25 mouse cellular contexts compared by ENCODE assay signal in genomic region chr14:59819215-59820114, GRCm38 (mm10).
DNase-seq lines count a peak whose midpoint lies in the region; ATAC-seq and TF ChIP-seq lines count a peak whose summit lies in the region.
"Had no signal": no experiment of that assay in that cellular context is flagged by ENCODE, and none has a peak within 500 bp of the region (broad histone marks: within the 10 kb centered on the region; RNA-seq: fewer than 3 reads in every experiment).

No protein-coding gene starts in this region.

- DNase-seq in hindbrain, embryonic 11.5 days (ENCODE audit: low spot score): no peak
- DNase-seq in brain, embryonic 14.5 days (ENCODE audit: low read depth): peak; percentile 90
- DNase-seq in forebrain, postnatal 0 days: peak; percentile 34
- no peak for DNase-seq in heart, adult 9 months (ENCODE audit: low spot score in 2 of 2)
- no peak for DNase-seq in thymus, postnatal 10 days (ENCODE audit: low spot score in 2 of 2)
- DNase-seq: adrenal gland, adult 2 months; cerebellum, adult 11-12 months; cerebellum, postnatal 14 days; gastrocnemius, postnatal 25 days; heart, adult 2 months; kidney, adult 8-10 months; kidney, postnatal 25 days; liver, postnatal 0 days; thymus, postnatal 4 days had no signal

- ATAC-seq in hindbrain, embryonic 13.5 days (ENCODE audit: low FRiP score): peak; percentile 57
- no peak for ATAC-seq in hindbrain, embryonic 11.5 days (ENCODE audit: low FRiP score)
- ATAC-seq in forebrain, postnatal 0 days: peak; percentile 73
- peak; percentile 77 for ATAC-seq in midbrain, embryonic 16.5 days
- no peak for ATAC-seq in CD4-positive, CD25-positive, alpha-beta regulatory T cell, adult 4 months
- ATAC-seq: liver, postnatal 0 days; lung, postnatal 0 days had no signal

- no peak for TF ChIP-seq POLR2A in brain, embryonic 14.5 days (IDR thresholded peaks at IDR 0.05; ENCODE audit: borderline replicate concordance, extremely low read depth, insufficient read depth, insufficient read length, poor library complexity, severe bottlenecking)

- TF ChIP-seq CTCF in brain, embryonic 14.5 days (IDR thresholded peaks at IDR 0.05; ENCODE audit: borderline replicate concordance, extremely low read depth, insufficient read depth, insufficient read length): no peak
- no peak for TF ChIP-seq CTCF in forebrain, postnatal 0 days (IDR thresholded peaks at IDR 0.05; ENCODE audit: low read depth)

- H3K4me2 ChIP-seq in hindbrain, embryonic 13.5 days: no peak overlapping the region
- no peak overlapping the region for H3K4me2 ChIP-seq in hindbrain, embryonic 11.5 days (replicated peaks; ENCODE audit: low read depth, low read length)
- H3K4me2 ChIP-seq in forebrain, postnatal 0 days (ENCODE audit: low read depth): no peak overlapping the region
- H3K4me2 ChIP-seq in midbrain, embryonic 16.5 days (ENCODE audit: low read length): no peak overlapping the region
- H3K4me2 ChIP-seq: limb, embryonic 12.5 days; liver, embryonic 11.5 days had no signal

- no peak overlapping the region for H3K9ac ChIP-seq in hindbrain, embryonic 13.5 days
- H3K9ac ChIP-seq in hindbrain, embryonic 11.5 days (ENCODE audit: low read depth, low read length): no peak overlapping the region
- H3K9ac ChIP-seq in forebrain, postnatal 0 days: no peak overlapping the region
- 0 out of 2 replicates have a peak overlapping the region, but pooled peaks have one; percentile 34 for H3K9ac ChIP-seq in midbrain, embryonic 16.5 days (ENCODE audit: low read depth, low read length)
- H3K9ac ChIP-seq: limb, embryonic 12.5 days; liver, postnatal 0 days had no signal

- no peaks in the 10 kb centered on the region for H3K27me3 ChIP-seq in hindbrain, embryonic 13.5 days
- no peaks in the 10 kb centered on the region for H3K27me3 ChIP-seq in hindbrain, embryonic 11.5 days (ENCODE audit: control insufficient read depth, insufficient read depth, low read length)
- no peaks in the 10 kb centered on the region for H3K27me3 ChIP-seq in forebrain, postnatal 0 days (ENCODE audit: insufficient read depth, low read length)
- H3K27me3 ChIP-seq in midbrain, embryonic 16.5 days (ENCODE audit: control insufficient read depth, insufficient read depth, low read depth, low read length): no peaks in the 10 kb centered on the region
- H3K27me3 ChIP-seq: CH12.LX; limb, embryonic 12.5 days had no signal

- H3K27ac ChIP-seq in hindbrain, embryonic 13.5 days: peak overlapping the region; percentile 53
- H3K27ac ChIP-seq in hindbrain, embryonic 11.5 days (ENCODE audit: low read depth, low read length): no peak overlapping the region
- no peak overlapping the region for H3K27ac ChIP-seq in forebrain, postnatal 0 days (ENCODE audit: low read depth, low read length)
- peak overlapping the region; percentile 61 for H3K27ac ChIP-seq in midbrain, embryonic 16.5 days (ENCODE audit: low read length)
- H3K27ac ChIP-seq: heart, adult 2 months; layer of hippocampus, adult 2 months; limb, embryonic 12.5 days; macrophage had no signal

- no peaks in the 10 kb centered on the region for H3K36me3 ChIP-seq in hindbrain, embryonic 13.5 days
- no peaks in the 10 kb centered on the region for H3K36me3 ChIP-seq in hindbrain, embryonic 11.5 days (ENCODE audit: control insufficient read depth, insufficient read depth, low read length)
- no peaks in the 10 kb centered on the region for H3K36me3 ChIP-seq in forebrain, postnatal 0 days (ENCODE audit: insufficient read depth)
- no peaks in the 10 kb centered on the region for H3K36me3 ChIP-seq in midbrain, embryonic 16.5 days (ENCODE audit: control insufficient read depth, insufficient read depth, low read length)
- H3K36me3 ChIP-seq: G1E; limb, embryonic 12.5 days had no signal

- H3K4me3 ChIP-seq in hindbrain, embryonic 13.5 days: no peak overlapping the region
- H3K4me3 ChIP-seq in hindbrain, embryonic 11.5 days (ENCODE audit: low read depth, low read length): no peak overlapping the region
- no peak overlapping the region for H3K4me3 ChIP-seq in forebrain, postnatal 0 days (ENCODE audit: low read depth, low read length)
- no peak overlapping the region for H3K4me3 ChIP-seq in midbrain, embryonic 16.5 days (ENCODE audit: low read depth, low read length)
- H3K4me3 ChIP-seq: heart, adult 2 months; layer of hippocampus, adult 2 months; limb, embryonic 12.5 days; myocyte had no signal

- WGBS in hindbrain, embryonic 13.5 days: 45% methylated on average over 5 of the region's 5 CpGs
- WGBS in hindbrain, embryonic 11.5 days: 77% methylated on average over 5 of the region's 5 CpGs
- 17% methylated on average over 5 of the region's 5 CpGs for WGBS in forebrain, postnatal 0 days
- 44% methylated on average over 5 of the region's 5 CpGs for WGBS in midbrain, embryonic 16.5 days

- no peaks in the 10 kb centered on the region for H3K9me3 ChIP-seq in hindbrain, embryonic 13.5 days
- no peaks in the 10 kb centered on the region for H3K9me3 ChIP-seq in hindbrain, embryonic 11.5 days (ENCODE audit: control insufficient read depth, low read length)
- H3K9me3 ChIP-seq in forebrain, postnatal 0 days (ENCODE audit: low read length): 0 out of 2 replicates have a peak, but pooled peaks cover 3% of the 10 kb centered on the region
- H3K9me3 ChIP-seq in midbrain, embryonic 16.5 days (replicated peaks; ENCODE audit: control insufficient read depth, low read length, poor library complexity, severe bottlenecking): peaks cover 3% of the 10 kb centered on the region; the same call in 1 of the 2 replicates

- peaks cover 17% of the 10 kb centered on the region for H3K4me1 ChIP-seq in hindbrain, embryonic 13.5 days (replicated peaks)
- H3K4me1 ChIP-seq in hindbrain, embryonic 11.5 days (replicated peaks; ENCODE audit: control insufficient read depth, insufficient read depth, low read length): no peaks in the 10 kb centered on the region
- H3K4me1 ChIP-seq in forebrain, postnatal 0 days (ENCODE audit: insufficient read depth): peaks cover 5% of the 10 kb centered on the region; the same call in 1 of the 2 replicates
- peaks cover 9% of the 10 kb centered on the region for H3K4me1 ChIP-seq in midbrain, embryonic 16.5 days (ENCODE audit: control insufficient read depth, insufficient read depth, low read length)

Comparison
In these comparisons a context has a peak if more than half of its experiments do, and no peak if none do; other contexts are left out.
1. ATAC-seq: peak in hindbrain, embryonic 13.5 days (single experiment), forebrain, postnatal 0 days (single experiment) and midbrain, embryonic 16.5 days (single experiment); none in hindbrain, embryonic 11.5 days (single experiment) and CD4-positive, CD25-positive, alpha-beta regulatory T cell, adult 4 months (single experiment).
2. H3K27ac ChIP-seq: peak in hindbrain, embryonic 13.5 days (single experiment) and midbrain, embryonic 16.5 days (single experiment); none in hindbrain, embryonic 11.5 days (single experiment) and forebrain, postnatal 0 days (single experiment).
3. DNase-seq: peak in brain, embryonic 14.5 days (single experiment) and forebrain, postnatal 0 days (single experiment); none in hindbrain, embryonic 11.5 days (single experiment), heart, adult 9 months (0 of 2) and thymus, postnatal 10 days (0 of 2).